Mouse (Mus musculus) ES-E14 (cell line): Measurements from ENCODE around the gene Gm29427. TPM values are rescaled to one million over a fixed set of nuclear protein-coding genes. Genes with fewer than 3 reads are reported as not detected.
A peak's percentile ranks its signal among the peaks of the same experiment; 100 is the strongest.

ENCODE experiments used
- DNase-seq: peaks from one replicate; pipeline ENCODE4 v3.0.0-alpha.2; 2013; ENCODE audit warnings: low read depth, low spot score
- H3K27ac ChIP-seq: 2 replicates; pipeline ENCODE4 v1.5.1; 2012; ENCODE audit warnings: low read depth, mild to moderate bottlenecking, low read length, moderate library complexity, mixed read lengths; ENCODE audit not compliant: poor library complexity, insufficient read depth, severe bottlenecking
- H3K36me3 ChIP-seq: 2 replicates; pipeline ENCODE4 v1.6.1; 2012; ENCODE audit warnings: mild to moderate bottlenecking, low read length, moderate library complexity, mixed read lengths; ENCODE audit not compliant: control insufficient read depth, poor library complexity, insufficient read depth, severe bottlenecking
- H3K4me1 ChIP-seq, 2 experiments: fragments of 150-350 bp in 1 of 2; sonication (generic) in 1 of 2; 2 replicates each; pipeline ENCODE4 v1.6.1; 2012; ENCODE audit warnings: low read length in 2 of 2, mild to moderate bottlenecking in 1 of 2, mixed read lengths in 1 of 2; ENCODE audit not compliant: control insufficient read depth in 2 of 2, insufficient read depth in 2 of 2, poor library complexity in 1 of 2
- H3K4me3 ChIP-seq, 2 experiments: fragments of 150-350 bp in 1 of 2; sonication (generic) in 1 of 2; 2 replicates each; pipeline ENCODE4 v1.5.1; 2012; ENCODE audit warnings: low read length in 2 of 2, low read depth in 1 of 2, mild to moderate bottlenecking in 1 of 2, mixed read lengths in 1 of 2; ENCODE audit not compliant: insufficient read depth in 1 of 2, poor library complexity in 1 of 2, severe bottlenecking in 1 of 2
- H3K9ac ChIP-seq: 2 replicates; pipeline ENCODE4 v1.6.1; 2012; ENCODE audit warnings: low read depth, mild to moderate bottlenecking, low read length, mixed read lengths; ENCODE audit not compliant: poor library complexity, insufficient read depth, severe bottlenecking
- H3K9me3 ChIP-seq: fragments of 150-350 bp; sonication (generic); 2 replicates; pipeline ENCODE4 v1.6.1; 2012; ENCODE audit warnings: low read depth, mild to moderate bottlenecking, low read length; ENCODE audit not compliant: control insufficient read depth, insufficient read depth
- CHD2 ChIP-seq: IDR thresholded peaks from 2 replicates; pipeline ENCODE4 v1.6.1; 2014; ENCODE audit warnings: mild to moderate bottlenecking, low read depth, low read length, inconsistent platforms
- HCFC1 ChIP-seq: IDR thresholded peaks from 2 replicates; pipeline ENCODE4 v1.6.1; 2012; ENCODE audit warnings: low read length, inconsistent platforms, borderline replicate concordance; ENCODE audit not compliant: insufficient read depth
- MAFK ChIP-seq: IDR thresholded peaks from 2 replicates; pipeline ENCODE4 v1.6.1; 2014; ENCODE audit warnings: mild to moderate bottlenecking, low read depth, low read length, inconsistent platforms; ENCODE audit not compliant: insufficient read depth
- ZC3H11A ChIP-seq: IDR thresholded peaks from 2 replicates; pipeline ENCODE4 v1.6.1; 2012; ENCODE audit warnings: low read depth, mild to moderate bottlenecking, inconsistent platforms, low read length, borderline replicate concordance
- ZNF384 ChIP-seq: IDR thresholded peaks from 2 replicates; pipeline ENCODE4 v1.6.1; 2012; ENCODE audit warnings: low read depth, low read length, inconsistent platforms
- in situ Hi-C, 2 experiments: fragments of 600-800 bp; cut with MboI; formaldehyde crosslinking; loops; one replicate each; pipeline ENCODE4 v1.15.1; 2025; ENCODE audit warnings: low sequenced_read_pairs in 2 of 2, inconsistent platforms in 1 of 2; ENCODE audit not compliant: unreplicated experiment in 2 of 2
- total RNA-seq: library from RNA; depleted of rRNA; stranded (reverse); fragments of 300-350 nt; gene quantifications from 2 replicates; pipeline ENCODE4 v1.2.3, GENCODE M21; 2012

The Gm29427 gene
- total RNA-seq, 1 experiment = 0.18 TPM

GRCm38 (mm10) chr1:130739636-130740035, 24.0 kb upstream of the Gm29427 start:
- TF ChIP-seq MAFK (no peak), CHD2 (no peak), HCFC1 (no peak), ZC3H11A (no peak), ZNF384 (no peak)
- H3K4me3 ChIP-seq = no peak overlapping the region
- no peak for DNase-seq
- in situ Hi-C loops = no loop called here
- peaks cover 0 to 7% of the 10 kb centered on the region in 2 experiments; a peak in 2 of 4 replicates for H3K4me1 ChIP-seq
- H3K9me3 ChIP-seq = no peaks in the 10 kb centered on the region
- no peak overlapping the region for H3K9ac ChIP-seq
- H3K27ac ChIP-seq = no peak overlapping the region
- no peaks in the 10 kb centered on the region for H3K36me3 ChIP-seq

DNA sequence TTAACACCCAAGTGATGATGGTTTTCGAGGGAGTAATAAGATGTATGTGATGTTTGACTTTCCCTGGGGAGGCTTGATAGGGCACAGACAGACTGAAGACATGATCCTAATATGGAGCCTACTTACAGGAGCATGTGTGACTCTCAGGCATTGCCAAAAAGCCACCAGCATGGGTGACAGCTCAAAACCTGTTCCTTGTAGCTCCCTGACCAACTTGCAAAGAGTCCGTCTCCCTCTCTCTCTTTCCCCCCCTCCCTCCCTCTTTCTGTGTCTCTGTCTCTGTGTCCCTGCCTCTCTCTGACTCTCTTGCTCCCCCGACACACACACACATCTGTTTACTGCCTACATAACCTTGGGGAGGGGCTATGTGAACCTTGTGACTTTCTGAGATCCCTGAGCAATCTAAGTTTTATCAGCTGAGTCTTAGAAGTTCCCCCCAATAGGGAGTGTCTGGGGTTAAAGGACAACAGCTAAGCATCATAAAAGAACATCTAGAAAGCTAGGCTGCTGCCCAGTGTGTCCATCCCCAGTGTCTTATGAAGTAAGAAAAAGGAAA, 23.0 kb upstream of the Gm29427 start:
- in situ Hi-C loops = no loop called here
- no peak for TF ChIP-seq CHD2
- TF ChIP-seq HCFC1 = no peak
- TF ChIP-seq MAFK = no peak
- no peak for TF ChIP-seq ZC3H11A
- TF ChIP-seq ZNF384 = no peak
- DNase-seq = no peak
- H3K9ac ChIP-seq = no peak overlapping the region
- H3K36me3 ChIP-seq = no peaks in the 10 kb centered on the region
- peaks cover 0 to 7% of the 10 kb centered on the region in 2 experiments; a peak in 2 of 4 replicates for H3K4me1 ChIP-seq
- H3K4me3 ChIP-seq = no peak overlapping the region
- H3K9me3 ChIP-seq = no peaks in the 10 kb centered on the region
- no peak overlapping the region for H3K27ac ChIP-seq

GRCm38 (mm10) chr1:130737916-130738315, 22.3 kb upstream of the Gm29427 start:
- TF ChIP-seq HCFC1 (no peak), MAFK (no peak), ZC3H11A (no peak), ZNF384 (no peak), CHD2 (no peak)
- in situ Hi-C loops = no loop called here
- peaks cover 0 to 7% of the 10 kb centered on the region in 2 experiments; a peak in 2 of 4 replicates for H3K4me1 ChIP-seq
- H3K36me3 ChIP-seq = no peaks in the 10 kb centered on the region
- H3K9ac ChIP-seq = no peak overlapping the region
- no peaks in the 10 kb centered on the region for H3K9me3 ChIP-seq
- no peak overlapping the region for H3K4me3 ChIP-seq
- H3K27ac ChIP-seq = no peak overlapping the region
- no peak for DNase-seq

DNA sequence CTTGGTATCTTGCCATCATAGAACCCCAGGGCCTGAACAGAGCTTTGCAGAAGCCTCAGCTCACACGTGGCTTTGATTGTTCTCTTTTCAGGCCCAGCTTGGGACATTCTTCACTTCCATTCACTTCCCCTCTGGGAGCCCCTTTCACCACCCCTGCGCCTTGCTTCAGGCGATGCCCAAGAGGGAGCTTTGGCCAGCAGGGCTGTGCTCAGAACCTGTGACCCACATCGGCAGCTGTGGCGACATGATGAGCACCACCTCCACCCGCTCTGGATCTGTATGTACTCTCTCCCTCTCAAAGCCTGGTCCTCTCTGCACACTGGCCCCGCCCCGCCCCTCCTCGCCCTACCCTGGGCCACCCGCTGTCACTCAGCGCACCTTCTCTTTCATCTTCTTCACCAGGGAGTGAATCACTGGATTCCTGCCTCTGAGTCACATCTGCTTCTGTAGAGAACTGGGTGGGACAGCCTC, 21.8 kb upstream of the Gm29427 start:
- DNase-seq = peak; percentile 81
- in situ Hi-C loops = no loop called here
- peaks cover 0 to 7% of the 10 kb centered on the region in 2 experiments; a peak in 2 of 4 replicates for H3K4me1 ChIP-seq
- TF ChIP-seq HCFC1 = no peak
- no peaks in the 10 kb centered on the region for H3K36me3 ChIP-seq
- H3K9ac ChIP-seq = no peak overlapping the region
- no peak overlapping the region for H3K27ac ChIP-seq
- H3K9me3 ChIP-seq = no peaks in the 10 kb centered on the region
- no peak overlapping the region for H3K4me3 ChIP-seq

GRCm38 (mm10) chr1:130734852-130735251, 19.3 kb upstream of the Gm29427 start:
- Histone ChIP-seq H3K9ac (no peak overlapping the region), H3K4me3 (no peak overlapping the region), H3K36me3 (no peaks in the 10 kb centered on the region), H3K27ac (no peak overlapping the region), H3K4me1 (peaks cover 0 to 2% of the 10 kb centered on the region in 2 experiments; a peak in 1 of 4 replicates), H3K9me3 (no peaks in the 10 kb centered on the region)
- no peak for DNase-seq
- TF ChIP-seq CHD2 (no peak), HCFC1 (no peak), ZC3H11A (no peak), ZNF384 (no peak), MAFK (no peak)
- in situ Hi-C loops = no loop called here
